Mouse (Mus musculus) MEL (cell line): ENCODE data around the gene Opcml. TPM values are rescaled to one million over a fixed set of nuclear protein-coding genes. Genes with fewer than 3 reads are reported as not detected.

Experiments
- DNase-seq: peaks from one replicate; pipeline ENCODE4 v3.0.0; 2011; ENCODE audit warnings: low read depth, low spot score
- H3K27ac ChIP-seq: 2 replicates; pipeline ENCODE4 v1.5.1; 2012; ENCODE audit warnings: low read depth, mild to moderate bottlenecking, control low read depth, low read length, moderate library complexity; ENCODE audit not compliant: control insufficient read depth
- H3K27me3 ChIP-seq, 2 experiments: fragments of 150-350 bp in 1 of 2; sonication (generic) in 1 of 2; 2 replicates each; pipeline ENCODE4 v1.6.1; 2012; ENCODE audit warnings: low read length in 2 of 2, mild to moderate bottlenecking in 2 of 2, improper control_type of control experiment in 1 of 2, moderate library complexity in 1 of 2; ENCODE audit not compliant: insufficient read depth in 2 of 2, control insufficient read depth in 1 of 2
- H3K36me3 ChIP-seq, 2 experiments: 2 replicates each; pipeline ENCODE4 v1.6.1; 2012 to 2014; ENCODE audit warnings: low read length in 2 of 2, improper control_type of control experiment in 1 of 2, inconsistent platforms in 1 of 2, mild to moderate bottlenecking in 1 of 2; ENCODE audit not compliant: insufficient read depth in 2 of 2, control insufficient read depth in 1 of 2
- H3K4me1 ChIP-seq, 2 experiments: fragments of 150-350 bp in 1 of 2; sonication (generic) in 1 of 2; 2 replicates each; pipeline ENCODE4 v1.6.1; 2012; ENCODE audit warnings: low read length in 2 of 2, improper control_type of control experiment in 1 of 2, mild to moderate bottlenecking in 1 of 2; ENCODE audit not compliant: insufficient read depth in 2 of 2, control insufficient read depth in 1 of 2
- H3K4me3 ChIP-seq, 2 experiments: fragments of 150-350 bp in 1 of 2; sonication (generic) in 1 of 2; 2 replicates each; pipeline ENCODE4 v1.5.1; 2012; ENCODE audit warnings: low read depth in 2 of 2, low read length in 2 of 2, mild to moderate bottlenecking in 2 of 2, moderate library complexity in 2 of 2, control low read depth in 1 of 2, improper control_type of control experiment in 1 of 2; ENCODE audit not compliant: control insufficient read depth in 1 of 2, insufficient read depth in 1 of 2
- H3K79me2 ChIP-seq: 2 replicates; pipeline ENCODE4 v1.6.1; 2012; ENCODE audit warnings: mild to moderate bottlenecking, low read length, moderate library complexity; ENCODE audit not compliant: control insufficient read depth, poor library complexity, insufficient read depth
- H3K9ac ChIP-seq: 2 replicates; pipeline ENCODE4 v1.6.1; 2012; ENCODE audit warnings: low read depth, mild to moderate bottlenecking, control low read depth, low read length, moderate library complexity; ENCODE audit not compliant: control insufficient read depth, poor library complexity, severe bottlenecking
- H3K9me3 ChIP-seq: fragments of 150-350 bp; sonication (generic); replicated peaks from 2 replicates; pipeline ENCODE4 v1.6.1; 2012; ENCODE audit warnings: mild to moderate bottlenecking, low read length, improper control_type of control experiment, moderate library complexity; ENCODE audit not compliant: insufficient read depth
- CHD1 ChIP-seq: IDR thresholded peaks from 2 replicates; pipeline ENCODE4 v1.6.1; 2012; ENCODE audit warnings: low read depth, mild to moderate bottlenecking, inconsistent platforms, low read length, improper control_type of control experiment
- CHD2 ChIP-seq: IDR thresholded peaks from 2 replicates; pipeline ENCODE4 v1.6.1; 2011; ENCODE audit warnings: low read length, improper control_type of control experiment
- CTCF ChIP-seq, 3 experiments: IDR thresholded peaks in 2 of 3; conservative IDR thresholded peaks in 1 of 3; 2 replicates each; pipeline ENCODE4 v1.5.1; 2011 to 2012; ENCODE audit warnings: low read length in 3 of 3, low read depth in 2 of 3, mild to moderate bottlenecking in 2 of 3, improper control_type of control experiment in 1 of 3, inconsistent platforms in 1 of 3, mixed read lengths in 1 of 3, moderate library complexity in 1 of 3; ENCODE audit not compliant: control insufficient read depth in 1 of 3, insufficient read depth in 1 of 3, poor library complexity in 1 of 3, severe bottlenecking in 1 of 3
- ELF1 ChIP-seq: IDR thresholded peaks from 2 replicates; pipeline ENCODE4 v1.6.1; 2014; ENCODE audit warnings: low read depth, mild to moderate bottlenecking, inconsistent platforms, low read length, improper control_type of control experiment, moderate library complexity
- EP300 ChIP-seq, 2 experiments: IDR thresholded peaks; 2 replicates each; pipeline ENCODE4 v1.6.1; 2011; ENCODE audit warnings: improper control_type of control experiment in 2 of 2, low read length in 2 of 2, low read depth in 1 of 2, mild to moderate bottlenecking in 1 of 2
- ETS1 ChIP-seq: IDR thresholded peaks from 2 replicates; pipeline ENCODE4 v1.6.1; 2012; ENCODE audit warnings: low read depth, mild to moderate bottlenecking, inconsistent platforms, low read length, improper control_type of control experiment, moderate library complexity
- GABPA ChIP-seq: IDR thresholded peaks from 2 replicates; pipeline ENCODE4 v1.6.1; 2012; ENCODE audit warnings: low read depth, mild to moderate bottlenecking, inconsistent platforms, low read length, improper control_type of control experiment, moderate library complexity
- KAT2A ChIP-seq: conservative IDR thresholded peaks from 2 replicates; pipeline ENCODE4 v1.6.1; 2012; ENCODE audit warnings: low read depth, low read length, improper control_type of control experiment, inconsistent platforms
- MAFK ChIP-seq: IDR thresholded peaks from 2 replicates; pipeline ENCODE4 v1.6.1; 2011; ENCODE audit warnings: low read depth, mild to moderate bottlenecking, low read length, improper control_type of control experiment, borderline replicate concordance
- MAX ChIP-seq: IDR thresholded peaks from 2 replicates; pipeline ENCODE4 v1.6.1; 2011; ENCODE audit warnings: low read length, improper control_type of control experiment
- MEF2A ChIP-seq: IDR thresholded peaks from 2 replicates; pipeline ENCODE4 v1.6.1; 2014; ENCODE audit warnings: low read depth, mild to moderate bottlenecking, inconsistent platforms, low read length, improper control_type of control experiment; ENCODE audit not compliant: poor library complexity, insufficient replicate concordance, severe bottlenecking; ENCODE audit errors: extremely low read depth
- MXI1 ChIP-seq: IDR thresholded peaks from 2 replicates; pipeline ENCODE4 v1.6.1; 2011; ENCODE audit warnings: mild to moderate bottlenecking, low read depth, low read length, improper control_type of control experiment
- MYB ChIP-seq: IDR thresholded peaks from 2 replicates; pipeline ENCODE4 v1.6.1; 2011; ENCODE audit warnings: mild to moderate bottlenecking, low read depth, low read length, improper control_type of control experiment
- NELFE ChIP-seq: IDR thresholded peaks from 2 replicates; pipeline ENCODE4 v1.6.1; 2011; ENCODE audit warnings: low read depth, low read length, improper control_type of control experiment
- NRF1 ChIP-seq: IDR thresholded peaks from 2 replicates; pipeline ENCODE4 v1.6.1; 2014; ENCODE audit warnings: low read depth, mild to moderate bottlenecking, inconsistent platforms, low read length, improper control_type of control experiment, moderate library complexity; ENCODE audit not compliant: poor library complexity, insufficient read depth, severe bottlenecking
- POLR2A ChIP-seq, 2 experiments: IDR thresholded peaks; 2 replicates each; pipeline ENCODE4 v1.6.1; 2011 to 2012; ENCODE audit warnings: low read length in 2 of 2, mild to moderate bottlenecking in 2 of 2, control low read depth in 1 of 2, improper control_type of control experiment in 1 of 2, low read depth in 1 of 2, moderate library complexity in 1 of 2; ENCODE audit not compliant: control insufficient read depth in 1 of 2, insufficient read depth in 1 of 2, poor library complexity in 1 of 2
- POLR2AphosphoS5 ChIP-seq: IDR thresholded peaks from 2 replicates; pipeline ENCODE4 v1.6.1; 2012; ENCODE audit warnings: low read depth, borderline replicate concordance, mild to moderate bottlenecking, inconsistent platforms, low read length, moderate library complexity, mixed read lengths
- RAD21 ChIP-seq: IDR thresholded peaks from 2 replicates; pipeline ENCODE4 v1.6.1; 2011; ENCODE audit warnings: mild to moderate bottlenecking, low read depth, low read length, improper control_type of control experiment
- RCOR1 ChIP-seq: IDR thresholded peaks from 2 replicates; pipeline ENCODE4 v1.6.1; 2012; ENCODE audit warnings: low read depth, mild to moderate bottlenecking, inconsistent platforms, low read length, improper control_type of control experiment
- SIN3A ChIP-seq: IDR thresholded peaks from 2 replicates; pipeline ENCODE4 v1.6.1; 2012; ENCODE audit warnings: low read length, improper control_type of control experiment, inconsistent platforms
- TBP ChIP-seq: IDR thresholded peaks from 2 replicates; pipeline ENCODE4 v1.8.0; 2011; ENCODE audit warnings: low read depth, low read length, improper control_type of control experiment
- TCF12 ChIP-seq: IDR thresholded peaks from 2 replicates; pipeline ENCODE4 v1.6.1; 2014; ENCODE audit warnings: low read depth, mild to moderate bottlenecking, inconsistent platforms, low read length, improper control_type of control experiment, moderate library complexity
- ZKSCAN1 ChIP-seq: IDR thresholded peaks from 2 replicates; pipeline ENCODE4 v1.6.1; 2012; ENCODE audit warnings: low read depth, mild to moderate bottlenecking, inconsistent platforms, low read length, improper control_type of control experiment, moderate library complexity
- ZMIZ1 ChIP-seq: IDR thresholded peaks from 2 replicates; pipeline ENCODE4 v1.6.1; 2012; ENCODE audit warnings: low read depth, mild to moderate bottlenecking, inconsistent platforms, low read length, improper control_type of control experiment, moderate library complexity
- polyA plus RNA-seq, 2 experiments: library from polyadenylated mRNA; stranded (reverse) in 1 of 2; unstranded in 1 of 2; fragments of >175 nt in 1 of 2; fragments of >200 nt in 1 of 2; gene quantifications; 2 replicates each; pipeline versions ENCODE4 v1.2.1 to v1.2.4; 2012; ENCODE audit warnings: low replicate concordance in 2 of 2, low read depth in 1 of 2; ENCODE audit not compliant: insufficient read length in 2 of 2, insufficient read depth in 1 of 2, missing spikeins in 1 of 2
- total RNA-seq: library from RNA; depleted of rRNA; stranded (reverse); fragments of 300-350 nt; gene quantifications from 2 replicates; pipeline ENCODE4 v1.2.3, GENCODE M21; 2012

The Opcml gene
- total and polyA plus RNA-seq, 3 experiments, result not detected

GRCm38 (mm10) chr9:28644063-28644462 lies 853.5 kb downstream of the Opcml start:
- H3K27ac ChIP-seq, result no peak overlapping the region
- no peaks in the 10 kb centered on the region for H3K27me3 ChIP-seq
- H3K4me1 ChIP-seq, result no peaks in the 10 kb centered on the region
- H3K9ac ChIP-seq, result no peak overlapping the region
- H3K9me3 ChIP-seq, result no peaks in the 10 kb centered on the region
- H3K36me3 ChIP-seq, result no peaks in the 10 kb centered on the region
- DNase-seq, result no peak
- TF ChIP-seq RCOR1 (no peak), CTCF (IDR thresholded peaks at IDR 0.05 in 2 of 3, conservative IDR thresholded peaks at IDR 0.05 in 1 of 3; ENCODE audit: control insufficient read depth in 1 of 3, insufficient read depth in 1 of 3, low read depth in 2 of 3, low read length in 3 of 3, poor library complexity in 1 of 3, severe bottlenecking in 1 of 3) (no peak), MAFK (no peak), ZKSCAN1 (no peak), ETS1 (no peak), MAX (no peak), RAD21 (no peak), ELF1 (no peak), KAT2A (no peak)
- no peak overlapping the region for H3K4me3 ChIP-seq
- H3K79me2 ChIP-seq, result no peaks in the 10 kb centered on the region

GRCm38 (mm10) chr9:28650089-28650488 lies 859.5 kb downstream of the Opcml start:
- TF ChIP-seq MAFK, result no peak
- no peak for TF ChIP-seq POLR2AphosphoS5
- no peak for TF ChIP-seq MXI1
- TF ChIP-seq ETS1, result no peak
- TF ChIP-seq EP300 (IDR thresholded peaks at IDR 0.05; ENCODE audit: low read depth in 1 of 2, low read length in 2 of 2), result no peak
- no peak for TF ChIP-seq MYB
- TF ChIP-seq POLR2A (IDR thresholded peaks at IDR 0.05; ENCODE audit: control insufficient read depth in 1 of 2, insufficient read depth in 1 of 2, low read depth in 1 of 2, low read length in 2 of 2, poor library complexity in 1 of 2), result no peak
- TF ChIP-seq TCF12, result no peak
- no peak for TF ChIP-seq GABPA
- H3K79me2 ChIP-seq, result no peaks in the 10 kb centered on the region

GRCm38 (mm10) chr9:28659996-28660395 lies 869.4 kb downstream of the Opcml start:
- H3K4me3 ChIP-seq, result no peak overlapping the region
- TF ChIP-seq MEF2A (no peak), CHD1 (no peak), TBP (no peak), SIN3A (no peak), NRF1 (no peak), CHD2 (no peak), NELFE (no peak), RAD21 (no peak), MXI1 (no peak), ETS1 (no peak), MYB (no peak), TCF12 (no peak), ZMIZ1 (no peak), ZKSCAN1 (no peak), MAX (no peak), EP300 (IDR thresholded peaks at IDR 0.05; ENCODE audit: low read depth in 1 of 2, low read length in 2 of 2) (no peak), KAT2A (no peak)
- H3K27me3 ChIP-seq, result no peaks in the 10 kb centered on the region
- H3K36me3 ChIP-seq, result no peaks in the 10 kb centered on the region
- H3K27ac ChIP-seq, result no peak overlapping the region
- no peak overlapping the region for H3K9ac ChIP-seq
- no peaks in the 10 kb centered on the region for H3K9me3 ChIP-seq
- H3K79me2 ChIP-seq, result no peaks in the 10 kb centered on the region
- H3K4me1 ChIP-seq, result no peaks in the 10 kb centered on the region
- no peak for DNase-seq

More at GRCm38 (mm10) chr9:28650089-28650488, 859.5 kb downstream of the Opcml start:
- Histone ChIP-seq H3K4me1 (no peaks in the 10 kb centered on the region), H3K36me3 (no peaks in the 10 kb centered on the region), H3K4me3 (no peak overlapping the region), H3K9ac (no peak overlapping the region), H3K27me3 (no peaks in the 10 kb centered on the region), H3K9me3 (no peaks in the 10 kb centered on the region), H3K27ac (no peak overlapping the region)
- DNase-seq, result no peak
